ENCODE assay signal across 28 mouse cellular contexts in genomic region chr12:52406386-52406785, GRCm38 (mm10).
"Had no signal": no experiment of that assay in that cellular context is flagged by ENCODE, and none has a peak within 500 bp of the region (broad histone marks: within the 10 kb centered on the region; RNA-seq: fewer than 3 reads in every experiment).

No protein-coding gene starts in this region.

- H3K4me1 ChIP-seq: embryonic facial prominence, embryonic 10.5 days; embryonic facial prominence, embryonic 12.5 days; embryonic facial prominence, embryonic 13.5 days; embryonic facial prominence, embryonic 15.5 days; forebrain, embryonic 10.5 days; forebrain, embryonic 12.5 days; forebrain, embryonic 13.5 days; forebrain, embryonic 15.5 days had no signal

- H3K27me3 ChIP-seq: embryonic facial prominence, embryonic 12.5 days; embryonic facial prominence, embryonic 13.5 days; embryonic facial prominence, embryonic 15.5 days; forebrain, embryonic 12.5 days; forebrain, embryonic 13.5 days; forebrain, embryonic 15.5 days had no signal

- H3K4me3 ChIP-seq: embryonic facial prominence, embryonic 10.5 days; embryonic facial prominence, embryonic 12.5 days; embryonic facial prominence, embryonic 13.5 days; embryonic facial prominence, embryonic 15.5 days; erythroblast, embryonic 14.5 days; forebrain, embryonic 10.5 days; forebrain, embryonic 12.5 days; forebrain, embryonic 13.5 days; forebrain, embryonic 15.5 days; gastrocnemius, adult 2 months; heart, adult 2 months had no signal

- DNase-seq: cerebellum, adult 2 months; cerebellum, adult 8-10 months; cerebellum, adult 9-10 months; cerebellum, adult 9-11 months; cerebellum, postnatal 10 days; cerebellum, postnatal 14 days; cerebellum, postnatal 25 days; cerebellum, postnatal 36 days; embryo, embryonic 11 days; forebrain, postnatal 0 days; gastrocnemius, adult 2 months; gastrocnemius, postnatal 10 days; gastrocnemius, postnatal 14 days; gastrocnemius, postnatal 25 days; gastrocnemius, postnatal 36 days; heart, adult 18-20 months; heart, adult 2 months had no signal

- ATAC-seq: forebrain, embryonic 13.5 days; forebrain, embryonic 14.5 days; forebrain, embryonic 15.5 days; forebrain, embryonic 16.5 days; forebrain, postnatal 0 days had no signal

- H3K4me2 ChIP-seq: embryonic facial prominence, embryonic 12.5 days; embryonic facial prominence, embryonic 13.5 days; embryonic facial prominence, embryonic 15.5 days; forebrain, embryonic 12.5 days; forebrain, embryonic 13.5 days; forebrain, embryonic 15.5 days had no signal

- H3K9ac ChIP-seq: embryonic facial prominence, embryonic 12.5 days; embryonic facial prominence, embryonic 13.5 days; embryonic facial prominence, embryonic 15.5 days; forebrain, embryonic 12.5 days; forebrain, embryonic 13.5 days; forebrain, embryonic 15.5 days; forebrain, postnatal 0 days had no signal

- H3K27ac ChIP-seq: embryonic facial prominence, embryonic 10.5 days; embryonic facial prominence, embryonic 12.5 days; embryonic facial prominence, embryonic 13.5 days; embryonic facial prominence, embryonic 15.5 days; forebrain, embryonic 10.5 days; forebrain, embryonic 12.5 days; forebrain, embryonic 13.5 days; forebrain, embryonic 15.5 days; gastrocnemius, adult 2 months; heart, adult 2 months had no signal

- H3K9me3 ChIP-seq: embryonic facial prominence, embryonic 10.5 days; embryonic facial prominence, embryonic 12.5 days; embryonic facial prominence, embryonic 13.5 days; embryonic facial prominence, embryonic 15.5 days; forebrain, embryonic 10.5 days; forebrain, embryonic 12.5 days; forebrain, embryonic 13.5 days; forebrain, embryonic 15.5 days had no signal

- H3K36me3 ChIP-seq: embryonic facial prominence, embryonic 10.5 days; embryonic facial prominence, embryonic 12.5 days; embryonic facial prominence, embryonic 13.5 days; embryonic facial prominence, embryonic 15.5 days; forebrain, embryonic 10.5 days; forebrain, embryonic 12.5 days; forebrain, embryonic 15.5 days had no signal
